Mouse (Mus musculus) limb, embryonic 11.5 days (tissue): ENCODE measurements around the gene Ift43. TPM values are rescaled to one million over a fixed set of nuclear protein-coding genes. Genes with fewer than 3 reads are reported as not detected.

Experiments
- ATAC-seq: fragments of 200-750 bp; cut with Nextera tagmentation; 2 replicates; pipeline ENCODE4 v1.8.0; 2017; ENCODE audit warnings: low read depth; ENCODE audit not compliant: insufficient number of reproducible peaks, low FRiP score, low TSS enrichment
- DNase-seq: peaks from one replicate; pipeline ENCODE4 v3.0.0-alpha.2; 2015; ENCODE audit warnings: low spot score
- H3K27ac ChIP-seq: fragments of 300-500 bp; sonication (generic); replicated peaks from 2 replicates; pipeline ENCODE4 v1.5.1; 2014; ENCODE audit warnings: low read depth, mild to moderate bottlenecking, low read length
- H3K27me3 ChIP-seq: fragments of 300-500 bp; sonication (generic); 2 replicates; pipeline ENCODE4 v1.6.1; 2014; ENCODE audit warnings: mild to moderate bottlenecking, low read length, mixed read lengths; ENCODE audit not compliant: control insufficient read depth, insufficient read depth
- H3K36me3 ChIP-seq: fragments of 300-500 bp; sonication (generic); 2 replicates; pipeline ENCODE4 v1.6.1; 2014; ENCODE audit warnings: mild to moderate bottlenecking, low read length, moderate library complexity, mixed read lengths; ENCODE audit not compliant: control insufficient read depth, insufficient read depth
- H3K4me1 ChIP-seq: fragments of 300-500 bp; sonication (generic); 2 replicates; pipeline ENCODE4 v1.6.1; 2014; ENCODE audit warnings: low read length, mixed read lengths; ENCODE audit not compliant: control insufficient read depth, insufficient read depth
- H3K4me2 ChIP-seq: fragments of 300-500 bp; sonication (generic); 2 replicates; pipeline ENCODE4 v1.6.1; 2014; ENCODE audit warnings: low read depth, mild to moderate bottlenecking, moderate library complexity; ENCODE audit not compliant: severe bottlenecking
- H3K4me3 ChIP-seq: fragments of 300-500 bp; sonication (generic); 2 replicates; pipeline ENCODE4 v1.5.1; 2014; ENCODE audit warnings: low read depth, low read length
- H3K9ac ChIP-seq: fragments of 300-500 bp; sonication (generic); 2 replicates; pipeline ENCODE4 v1.6.1; 2014; ENCODE audit warnings: mild to moderate bottlenecking, low read length
- H3K9me3 ChIP-seq: fragments of 300-500 bp; sonication (generic); 2 replicates; pipeline ENCODE4 v1.6.1; 2016; ENCODE audit warnings: low read length; ENCODE audit not compliant: control insufficient read depth
- whole genome bisulfite sequencing: fragments of 180-500 bp; shearing (Covaris S2); extraction: QIAGEN DNeasy Blood & Tissue Kit; methylation state at CpG from one replicate; pipeline ENCODE4 v1.1.7; 2014; 5-methylcytosine and 5-hydroxymethylcytosine counted together
- polyA plus RNA-seq: library from polyadenylated mRNA; unstranded; fragments of >200 nt; fragmentation: Nextera tagmentation; extraction: Ambion mirVana; gene quantifications from 2 replicates; pipeline ENCODE4 v1.2.1, GENCODE M21; 2014

Gene Ift43
- polyA plus RNA-seq, 1 experiment from 2014 or later: 81.3 TPM

GRCm38 (mm10) chr12:86158689-86159483 is 76.5 kb downstream of the Ift43 start:
- Histone ChIP-seq H3K4me2 (no peak overlapping the region), H3K9ac (no peak overlapping the region), H3K4me1 (peaks cover 22% of the 10 kb centered on the region), H3K27me3 (no peaks in the 10 kb centered on the region), H3K36me3 (no peaks in the 10 kb centered on the region), H3K9me3 (no peaks in the 10 kb centered on the region), H3K27ac (no peak overlapping the region), H3K4me3 (no peak overlapping the region)
- no peak for ATAC-seq
- 87% methylated on average over 20 of the region's 20 CpGs for WGBS
- DNase-seq: no peak

- Histone ChIP-seq H3K27ac (no peak overlapping the region), H3K4me3 (no peak overlapping the region), H3K27me3 (no peaks in the 10 kb centered on the region), H3K4me1 (peaks cover 25% of the 10 kb centered on the region), H3K4me2 (no peak overlapping the region), H3K9me3 (no peaks in the 10 kb centered on the region), H3K9ac (no peak overlapping the region), H3K36me3 (no peaks in the 10 kb centered on the region)
- no peak for DNase-seq
- ATAC-seq: no peak
- 95% methylated on average over 6 of the region's 6 CpGs for WGBS
Measured at GRCm38 (mm10) chr12:86161436-86161835, 79.1 kb downstream of the Ift43 start.

GRCm38 (mm10) chr12:86161942-86162341 is 79.6 kb downstream of the Ift43 start:
- Histone ChIP-seq H3K27me3 (no peaks in the 10 kb centered on the region), H3K4me3 (no peak overlapping the region), H3K4me1 (peaks cover 28% of the 10 kb centered on the region)

GRCm38 (mm10) chr12:86162890-86163816 is 80.8 kb downstream of the Ift43 start:
- peak; percentile 39 for DNase-seq
- Histone ChIP-seq H3K9me3 (no peaks in the 10 kb centered on the region), H3K36me3 (no peaks in the 10 kb centered on the region), H3K27me3 (no peaks in the 10 kb centered on the region), H3K4me2 (no peak overlapping the region), H3K27ac (peak overlapping the region; percentile 42), H3K4me3 (no peak overlapping the region), H3K4me1 (peaks cover 26% of the 10 kb centered on the region), H3K9ac (no peak overlapping the region)
- WGBS: 37% methylated on average over 12 of the region's 12 CpGs
- ATAC-seq: no peak

More at GRCm38 (mm10) chr12:86161942-86162341, 79.6 kb downstream of the Ift43 start:
- H3K9ac ChIP-seq: no peak overlapping the region
- H3K36me3 ChIP-seq: no peaks in the 10 kb centered on the region
- ATAC-seq: no peak
- no peak for DNase-seq
- H3K9me3 ChIP-seq: no peaks in the 10 kb centered on the region
- no peak overlapping the region for H3K4me2 ChIP-seq
- H3K27ac ChIP-seq: no peak overlapping the region
- 91% methylated on average over 5 of the region's 5 CpGs for WGBS

GRCm38 (mm10) chr12:86166244-86166643 is 83.9 kb downstream of the Ift43 start:
- no peak for ATAC-seq

GRCm38 (mm10) chr12:86167075-86167474 is 84.7 kb downstream of the Ift43 start:
- DNase-seq (peak; percentile 75), ATAC-seq (peak; percentile 67)
- Histone ChIP-seq H3K27me3 (no peaks in the 10 kb centered on the region), H3K27ac (0 out of 2 replicates have a peak overlapping the region, but pooled peaks have one; percentile 3), H3K4me2 (no peak overlapping the region), H3K4me1 (peaks cover 24% of the 10 kb centered on the region), H3K4me3 (no peak overlapping the region), H3K9ac (no peak overlapping the region), H3K36me3 (no peaks in the 10 kb centered on the region), H3K9me3 (no peaks in the 10 kb centered on the region)
- 7% methylated on average over 9 of the region's 9 CpGs for WGBS

More at GRCm38 (mm10) chr12:86166244-86166643, 83.9 kb downstream of the Ift43 start:
- H3K9me3 ChIP-seq: no peaks in the 10 kb centered on the region
- no peak overlapping the region for H3K27ac ChIP-seq
- no peaks in the 10 kb centered on the region for H3K36me3 ChIP-seq
- H3K9ac ChIP-seq: no peak overlapping the region
- H3K4me3 ChIP-seq: no peak overlapping the region
- no peak overlapping the region for H3K4me2 ChIP-seq
- peaks cover 24% of the 10 kb centered on the region for H3K4me1 ChIP-seq
- 63% methylated on average over 2 of the region's 2 CpGs for WGBS
- DNase-seq: no peak
- no peaks in the 10 kb centered on the region for H3K27me3 ChIP-seq

GRCm38 (mm10) chr12:86168712-86169111 is 86.4 kb downstream of the Ift43 start:
- H3K4me1 ChIP-seq: peaks cover 31% of the 10 kb centered on the region
- DNase-seq (peak; percentile 45), ATAC-seq (no peak)
- no peaks in the 10 kb centered on the region for H3K27me3 ChIP-seq
- H3K4me3 ChIP-seq: no peak overlapping the region
- H3K36me3 ChIP-seq: no peaks in the 10 kb centered on the region
- no peak overlapping the region for H3K9ac ChIP-seq
- H3K4me2 ChIP-seq: no peak overlapping the region
- no peak overlapping the region; the same call in 1 of the 2 replicates for H3K27ac ChIP-seq
- WGBS: 19% methylated on average over 1 of the region's 1 CpGs
- no peaks in the 10 kb centered on the region for H3K9me3 ChIP-seq

GRCm38 (mm10) chr12:86169195-86169594 is 86.9 kb downstream of the Ift43 start:
- H3K4me3 ChIP-seq: no peak overlapping the region
- no peak for ATAC-seq
- H3K9me3 ChIP-seq: no peaks in the 10 kb centered on the region
- H3K27me3 ChIP-seq: no peaks in the 10 kb centered on the region
- H3K9ac ChIP-seq: no peak overlapping the region
- WGBS: 61% methylated on average over 5 of the region's 5 CpGs
- H3K4me1 ChIP-seq: peaks cover 31% of the 10 kb centered on the region
- no peaks in the 10 kb centered on the region for H3K36me3 ChIP-seq
- DNase-seq: no peak
- H3K4me2 ChIP-seq: no peak overlapping the region
- H3K27ac ChIP-seq: no peak overlapping the region; the same call in 1 of the 2 replicates
